ENCODE assay signal across 8 mouse cellular contexts in the genomic region with DNA sequence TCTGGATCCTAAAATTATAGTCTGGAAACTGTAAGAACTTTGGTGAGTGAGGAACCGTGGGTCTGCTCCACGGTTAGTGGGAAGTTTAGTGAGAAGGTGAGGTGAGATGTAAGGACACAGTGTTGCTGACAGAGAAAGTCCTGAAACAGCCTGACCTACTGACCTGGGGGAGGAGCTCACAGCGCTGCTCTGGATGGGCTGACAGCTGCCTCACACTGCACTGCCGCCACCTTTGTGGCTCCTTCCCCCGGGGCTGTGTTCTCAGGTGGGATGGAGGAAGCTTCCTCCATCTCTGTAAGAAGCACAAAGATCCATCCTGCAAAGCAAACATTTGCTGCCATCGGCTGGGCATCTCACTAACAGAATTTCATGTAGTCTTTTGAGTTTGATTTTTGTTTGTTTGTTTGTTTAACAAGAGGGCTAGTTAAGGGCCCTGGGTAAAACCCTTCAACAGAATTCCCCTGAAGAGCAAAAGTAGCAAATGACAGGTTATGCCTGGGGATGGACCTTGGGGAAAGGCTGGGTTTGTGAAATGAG. TPM values are rescaled to one million over a fixed set of nuclear protein-coding genes. Genes with fewer than 3 reads are reported as not detected.
DNase-seq lines count a peak whose midpoint lies in the region; ATAC-seq and TF ChIP-seq lines count a peak whose summit lies in the region.

No protein-coding gene starts in this region.

- TF ChIP-seq CTCF in heart, postnatal 0 days (IDR thresholded peaks at IDR 0.05; ENCODE audit: low read depth): no peak
- no peak for TF ChIP-seq CTCF in midbrain, postnatal 0 days (IDR thresholded peaks at IDR 0.05)

- no peak overlapping the region for H3K4me2 ChIP-seq in heart, postnatal 0 days (ENCODE audit: low read depth, low read length)
- H3K4me2 ChIP-seq in midbrain, embryonic 11.5 days: peak overlapping the region; percentile 27; the same call in 1 of the 2 replicates
- no peak overlapping the region for H3K4me2 ChIP-seq in midbrain, postnatal 0 days (ENCODE audit: low read depth, low read length, poor library complexity, severe bottlenecking)
- H3K4me2 ChIP-seq in hindbrain, embryonic 13.5 days: peak overlapping the region; percentile 45; the same call in 1 of the 2 replicates
- peak overlapping the region; percentile 28; the same call in 1 of the 2 replicates for H3K4me2 ChIP-seq in stomach, embryonic 14.5 days (replicated peaks; ENCODE audit: low read depth, low read length)

- no peak for ATAC-seq in heart, postnatal 0 days (ENCODE audit: insufficient read depth, low read depth)
- no peak for ATAC-seq in midbrain, embryonic 11.5 days (ENCODE audit: low FRiP score)
- no peak for ATAC-seq in midbrain, postnatal 0 days (ENCODE audit: low FRiP score)
- ATAC-seq in hindbrain, embryonic 13.5 days (ENCODE audit: low FRiP score): no peak
- no peak for ATAC-seq in stomach, embryonic 14.5 days (ENCODE audit: insufficient number of reproducible peaks, insufficient read depth, low FRiP score, low read depth)

- whole genome bisulfite sequencing in heart, postnatal 0 days: 21% methylated on average over 6 of the region's 6 CpGs
- WGBS in midbrain, embryonic 11.5 days: 18% methylated on average over 6 of the region's 6 CpGs
- WGBS in midbrain, postnatal 0 days: 25% methylated on average over 6 of the region's 6 CpGs
- WGBS in hindbrain, embryonic 13.5 days: 14% methylated on average over 6 of the region's 6 CpGs
- WGBS in stomach, embryonic 14.5 days: 12% methylated on average over 6 of the region's 6 CpGs

- H3K9ac ChIP-seq in heart, postnatal 0 days (replicated peaks; ENCODE audit: low read depth, low read length): no peak overlapping the region
- H3K9ac ChIP-seq in midbrain, embryonic 11.5 days (ENCODE audit: low read length): 0 out of 2 replicates have a peak overlapping the region, but pooled peaks have one; percentile 28
- H3K9ac ChIP-seq in midbrain, postnatal 0 days (replicated peaks; ENCODE audit: low read length, poor library complexity, severe bottlenecking): no peak overlapping the region
- no peak overlapping the region; the same call in 1 of the 2 replicates for H3K9ac ChIP-seq in hindbrain, embryonic 13.5 days
- H3K9ac ChIP-seq in stomach, embryonic 14.5 days (replicated peaks; ENCODE audit: low read depth, low read length): no peak overlapping the region

- TF ChIP-seq EP300 in heart, postnatal 0 days (IDR thresholded peaks at IDR 0.05; ENCODE audit: low read depth): no peak

- no peak overlapping the region for H3K27ac ChIP-seq in heart, postnatal 0 days (ENCODE audit: low read depth)
- H3K27ac ChIP-seq in midbrain, embryonic 11.5 days (ENCODE audit: low read depth, low read length): no peak overlapping the region
- H3K27ac ChIP-seq in midbrain, postnatal 0 days (ENCODE audit: low read depth, low read length): no peak overlapping the region
- H3K27ac ChIP-seq in hindbrain, embryonic 13.5 days: no peak overlapping the region
- no peak overlapping the region for H3K27ac ChIP-seq in stomach, embryonic 14.5 days (ENCODE audit: low read length)

- peak overlapping the region; percentile 2; the same call in 1 of the 2 replicates for H3K4me3 ChIP-seq in heart, postnatal 0 days (ENCODE audit: low read depth, low read length)
- no peak overlapping the region for H3K4me3 ChIP-seq in midbrain, embryonic 11.5 days (ENCODE audit: low read depth, low read length)
- no peak overlapping the region for H3K4me3 ChIP-seq in midbrain, postnatal 0 days (ENCODE audit: low read depth, low read length)
- no peak overlapping the region for H3K4me3 ChIP-seq in hindbrain, embryonic 13.5 days
- no peak overlapping the region for H3K4me3 ChIP-seq in stomach, embryonic 14.5 days (ENCODE audit: low read depth, low read length)

- no peaks in the 10 kb centered on the region for H3K27me3 ChIP-seq in heart, postnatal 0 days (ENCODE audit: control insufficient read depth, insufficient read depth, low read length)
- no peaks in the 10 kb centered on the region for H3K27me3 ChIP-seq in midbrain, embryonic 11.5 days (ENCODE audit: control insufficient read depth, insufficient read depth, low read length)
- H3K27me3 ChIP-seq in midbrain, postnatal 0 days (ENCODE audit: insufficient read depth, low read length): no peaks in the 10 kb centered on the region
- H3K27me3 ChIP-seq in hindbrain, embryonic 13.5 days: peaks cover 5% of the 10 kb centered on the region; the same call in 1 of the 2 replicates
- no peaks in the 10 kb centered on the region for H3K27me3 ChIP-seq in stomach, embryonic 14.5 days (ENCODE audit: control insufficient read depth, insufficient read depth, low read length)

- intact Hi-C loops in heart, postnatal 14 days (cut with DNase I): no loop called here

- DNase-seq in heart, postnatal 0 days (ENCODE audit: low spot score): no peak
- DNase-seq in heart, postnatal 14 days: no peak
- DNase-seq in midbrain, embryonic 11.5 days (ENCODE audit: low spot score, missing footprints): peak; percentile 87
- no peak for DNase-seq in midbrain, postnatal 0 days (ENCODE audit: low spot score)
- DNase-seq in spleen, postnatal 14 days (ENCODE audit: low spot score in 2 of 2): no peak
- DNase-seq in cerebellum, postnatal 36 days: no peak

- H3K9me3 ChIP-seq in heart, postnatal 0 days (replicated peaks; ENCODE audit: control insufficient read depth, low read length): no peaks in the 10 kb centered on the region
- H3K9me3 ChIP-seq in midbrain, embryonic 11.5 days (ENCODE audit: control insufficient read depth, low read length): no peaks in the 10 kb centered on the region
- H3K9me3 ChIP-seq in midbrain, postnatal 0 days (ENCODE audit: low read length): no peaks in the 10 kb centered on the region
- H3K9me3 ChIP-seq in hindbrain, embryonic 13.5 days: no peaks in the 10 kb centered on the region
- no peaks in the 10 kb centered on the region for H3K9me3 ChIP-seq in stomach, embryonic 14.5 days (ENCODE audit: control insufficient read depth, low read depth, low read length)

- no peaks in the 10 kb centered on the region for H3K36me3 ChIP-seq in heart, postnatal 0 days (replicated peaks; ENCODE audit: control insufficient read depth, insufficient read depth, low read length)
- no peaks in the 10 kb centered on the region for H3K36me3 ChIP-seq in midbrain, embryonic 11.5 days (ENCODE audit: control insufficient read depth, insufficient read depth, low read length)
- peaks cover 4% of the 10 kb centered on the region; the same call in 1 of the 2 replicates for H3K36me3 ChIP-seq in midbrain, postnatal 0 days (ENCODE audit: insufficient read depth, low read length)
- no peaks in the 10 kb centered on the region for H3K36me3 ChIP-seq in hindbrain, embryonic 13.5 days
- H3K36me3 ChIP-seq in stomach, embryonic 14.5 days (ENCODE audit: control insufficient read depth, insufficient read depth, low read length): no peaks in the 10 kb centered on the region

- H3K4me1 ChIP-seq in heart, postnatal 0 days (ENCODE audit: control insufficient read depth, insufficient read depth): no peaks in the 10 kb centered on the region
- H3K4me1 ChIP-seq in midbrain, embryonic 11.5 days (ENCODE audit: control insufficient read depth, insufficient read depth, low read length): peaks cover 4% of the 10 kb centered on the region; the same call in 1 of the 2 replicates
- H3K4me1 ChIP-seq in midbrain, postnatal 0 days (ENCODE audit: insufficient read depth, low read length): no peaks in the 10 kb centered on the region
- H3K4me1 ChIP-seq in hindbrain, embryonic 13.5 days (replicated peaks): peaks cover 21% of the 10 kb centered on the region
- H3K4me1 ChIP-seq in stomach, embryonic 14.5 days (ENCODE audit: control insufficient read depth, insufficient read depth, low read length): 0 out of 2 replicates have a peak, but pooled peaks cover 6% of the 10 kb centered on the region

RNA-seq across cellular contexts. Expression of a gene that starts 58.8 kb away (rescaled TPM):
- 5.6 and 9.3 TPM in 2 replicates for total RNA-seq in heart, postnatal 0 days (2014; rRNA removed; ENCODE audit: low replicate concordance)
- polyA plus RNA-seq in heart, postnatal 0 days (2015; fragmentation: Nextera tagmentation; extraction: Ambion mirVana): 4.8 and 6.0 TPM in 2 replicates
- total RNA-seq in heart, postnatal 14 days (2021): 1 to 10 TPM in 1 of 2 experiments, under 1 TPM in 1; 0.83 to 1.9 TPM
- polyA plus RNA-seq in midbrain, embryonic 11.5 days (2014; fragmentation: Nextera tagmentation; extraction: Ambion mirVana): 8.7 and 9.6 TPM in 2 replicates
- 45.6 and 60.4 TPM in 2 replicates for total RNA-seq in midbrain, postnatal 0 days (2014; rRNA removed)
- polyA plus RNA-seq in midbrain, postnatal 0 days (2015; fragmentation: Nextera tagmentation; extraction: Ambion mirVana): 45.5 and 47.2 TPM in 2 replicates
- 52.1 and 53.9 TPM in 2 replicates for polyA plus RNA-seq in hindbrain, embryonic 13.5 days (2015; fragmentation: Nextera tagmentation; extraction: Ambion mirVana)
- polyA plus RNA-seq in stomach, embryonic 14.5 days (2014; fragmentation: Nextera tagmentation; extraction: Ambion mirVana): 2.0 and 3.0 TPM in 2 replicates

Comparison
In these comparisons a context has a peak if more than half of its experiments do, and no peak if none do; other contexts are left out.
1. H3K4me2 ChIP-seq: peak in midbrain, embryonic 11.5 days (single experiment), hindbrain, embryonic 13.5 days (single experiment) and stomach, embryonic 14.5 days (single experiment); none in heart, postnatal 0 days (single experiment) and midbrain, postnatal 0 days (single experiment).